Mouse (Mus musculus) embryonic facial prominence, embryonic 14.5 days (tissue): ENCODE data around the gene Ppp6r3. TPM values are rescaled to one million over a fixed set of nuclear protein-coding genes. Genes with fewer than 3 reads are reported as not detected.

Source experiments
- ATAC-seq: fragments of 200-750 bp; cut with Nextera tagmentation; 2 replicates; pipeline ENCODE4 v1.8.0; 2017; ENCODE audit warnings: low read depth, moderate number of reproducible peaks, moderate TSS enrichment
- DNase-seq: peaks from one replicate; pipeline ENCODE4 v3.0.0-alpha.2; 2015; ENCODE audit warnings: low spot score
- H3K27ac ChIP-seq: fragments of 300-500 bp; sonication (generic); replicated peaks from 2 replicates; pipeline ENCODE4 v1.5.1; 2014; ENCODE audit warnings: low read depth, mild to moderate bottlenecking, low read length, moderate library complexity
- H3K27me3 ChIP-seq: fragments of 300-500 bp; sonication (generic); replicated peaks from 2 replicates; pipeline ENCODE4 v1.6.1; 2014; ENCODE audit warnings: low read length; ENCODE audit not compliant: control insufficient read depth, insufficient read depth
- H3K36me3 ChIP-seq: fragments of 300-500 bp; sonication (generic); 2 replicates; pipeline ENCODE4 v1.6.1; 2014; ENCODE audit warnings: low read length, mixed read lengths; ENCODE audit not compliant: control insufficient read depth, insufficient read depth
- H3K4me1 ChIP-seq: fragments of 300-500 bp; sonication (generic); 2 replicates; pipeline ENCODE4 v1.6.1; 2014; ENCODE audit warnings: antibody characterized with exemption, low read length; ENCODE audit not compliant: control insufficient read depth, insufficient read depth
- H3K4me2 ChIP-seq: fragments of 300-500 bp; sonication (generic); 2 replicates; pipeline ENCODE4 v1.6.1; 2014; ENCODE audit warnings: low read depth, mild to moderate bottlenecking, low read length, moderate library complexity, mixed read lengths
- H3K4me3 ChIP-seq: fragments of 300-500 bp; sonication (generic); 2 replicates; pipeline ENCODE4 v1.5.1; 2014; ENCODE audit warnings: low read depth, mild to moderate bottlenecking, low read length
- H3K9ac ChIP-seq: fragments of 300-500 bp; sonication (generic); 2 replicates; pipeline ENCODE4 v1.6.1; 2014; ENCODE audit warnings: low read depth, mild to moderate bottlenecking, low read length, moderate library complexity, mixed read lengths
- H3K9me3 ChIP-seq: fragments of 300-500 bp; sonication (generic); 2 replicates; pipeline ENCODE4 v1.6.1; 2016; ENCODE audit warnings: low read length; ENCODE audit not compliant: control insufficient read depth
- WGBS: fragments of 180-500 bp; shearing (Covaris S2); extraction: QIAGEN DNeasy Blood & Tissue Kit; methylation state at CpG from one replicate; pipeline ENCODE4 v1.1.7; 2014; 5-methylcytosine and 5-hydroxymethylcytosine counted together
- polyA plus RNA-seq: library from polyadenylated mRNA; unstranded; fragments of >200 nt; fragmentation: Nextera tagmentation; extraction: Ambion mirVana; gene quantifications from 2 replicates; pipeline ENCODE4 v1.2.1, GENCODE M21; 2014

The Ppp6r3 gene
- polyA plus RNA-seq, 1 experiment from 2014 or later, result 55.5 TPM

DNA sequence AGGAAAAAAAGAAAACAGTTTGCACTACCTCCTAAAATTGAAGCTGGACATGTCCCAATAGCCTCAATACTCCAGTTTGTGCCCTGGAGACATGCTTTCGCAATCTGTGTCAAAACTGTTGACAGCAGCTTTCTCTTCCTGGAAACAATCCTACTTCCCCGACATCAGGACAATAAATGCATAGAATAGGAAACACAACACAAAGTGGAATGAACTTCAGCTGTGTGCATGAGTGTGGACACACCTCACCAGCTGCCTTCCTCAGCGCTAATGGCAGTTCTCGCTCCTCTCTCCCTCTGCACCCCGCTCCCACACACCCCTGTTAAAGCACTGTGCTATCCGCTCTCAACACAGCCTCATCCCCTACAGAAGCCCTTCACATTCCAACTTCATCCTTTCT is 12.8 kb downstream of the Ppp6r3 start:
- H3K27ac ChIP-seq, result no peak overlapping the region

DNA sequence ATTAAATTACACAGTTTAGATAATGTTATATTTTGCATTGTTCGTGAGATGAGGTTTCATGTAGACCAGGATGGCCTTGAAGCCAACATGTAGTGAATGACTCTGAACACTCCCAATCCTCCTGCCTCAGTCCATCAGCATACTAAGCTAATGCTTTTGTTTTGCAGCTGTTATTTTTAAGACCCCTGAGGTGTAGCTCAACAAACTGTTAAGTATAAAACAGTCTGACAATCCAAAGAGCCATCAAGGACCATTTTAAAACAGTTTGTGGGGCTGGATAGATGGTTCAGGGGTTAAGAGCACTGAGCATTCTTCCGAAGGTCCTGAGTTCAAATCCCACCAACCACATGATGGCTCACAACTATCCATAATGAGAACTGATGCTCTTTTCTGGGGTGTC is 13.3 kb downstream of the Ppp6r3 start:
- H3K4me3 ChIP-seq, result no peak overlapping the region
- H3K36me3 ChIP-seq, result no peaks in the 10 kb centered on the region
- no peak overlapping the region for H3K4me2 ChIP-seq
- no peaks in the 10 kb centered on the region for H3K4me1 ChIP-seq
- H3K27me3 ChIP-seq, result no peaks in the 10 kb centered on the region
- H3K9me3 ChIP-seq, result 0 out of 2 replicates have a peak, but pooled peaks cover 5% of the 10 kb centered on the region
- ATAC-seq (no peak), DNase-seq (no peak)
- no peak overlapping the region for H3K27ac ChIP-seq
- no peak overlapping the region for H3K9ac ChIP-seq
- 94% methylated on average over 2 of the region's 2 CpGs for WGBS

More for the DNA sequence above, 12.8 kb downstream of the Ppp6r3 start:
- Histone ChIP-seq H3K9ac (no peak overlapping the region), H3K4me1 (no peaks in the 10 kb centered on the region), H3K4me2 (no peak overlapping the region), H3K9me3 (0 out of 2 replicates have a peak, but pooled peaks cover 5% of the 10 kb centered on the region), H3K4me3 (no peak overlapping the region), H3K36me3 (no peaks in the 10 kb centered on the region), H3K27me3 (no peaks in the 10 kb centered on the region)
- 81% methylated on average over 6 of the region's 6 CpGs for WGBS
- ATAC-seq (no peak), DNase-seq (peak; percentile 14)

DNA sequence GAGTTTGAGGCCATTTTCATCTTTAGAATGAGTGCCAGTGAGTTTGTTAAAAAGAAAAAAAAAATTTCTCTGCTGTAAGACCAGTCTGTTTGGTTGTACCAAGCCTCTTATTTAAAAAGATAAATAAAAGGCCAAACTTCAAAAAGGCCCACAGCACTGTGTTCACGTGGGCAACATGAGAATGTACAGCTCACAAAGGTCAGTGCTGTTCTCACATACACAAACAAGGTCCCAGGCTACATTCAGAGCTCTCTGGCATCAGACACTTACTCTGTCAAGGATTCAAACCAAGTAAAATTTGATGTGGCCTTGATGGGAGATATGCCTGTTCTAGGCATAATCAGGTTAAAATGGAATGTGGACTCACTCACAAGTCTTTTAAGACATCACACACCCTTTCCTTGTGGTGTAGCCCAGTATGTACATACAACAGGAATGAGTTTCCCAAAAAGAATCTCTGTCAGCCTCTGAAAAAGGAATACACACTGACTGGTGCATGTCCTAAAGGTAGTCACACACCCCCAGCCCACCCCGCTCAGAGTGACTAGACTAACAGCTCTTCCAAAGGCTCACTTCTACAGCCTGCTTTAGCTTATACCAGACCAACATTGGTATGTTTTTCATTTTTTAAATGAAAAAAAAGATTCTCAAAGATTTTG is 19.3 kb downstream of the Ppp6r3 start:
- 87% methylated on average over 2 of the region's 2 CpGs for WGBS
- no peak overlapping the region for H3K4me3 ChIP-seq
- H3K36me3 ChIP-seq, result no peaks in the 10 kb centered on the region
- no peak overlapping the region for H3K9ac ChIP-seq
- ATAC-seq, result no peak
- no peak for DNase-seq
- H3K9me3 ChIP-seq, result 0 out of 2 replicates have a peak, but pooled peaks cover 5% of the 10 kb centered on the region
- H3K27me3 ChIP-seq, result no peaks in the 10 kb centered on the region
- H3K27ac ChIP-seq, result no peak overlapping the region
- no peaks in the 10 kb centered on the region for H3K4me1 ChIP-seq
- H3K4me2 ChIP-seq, result no peak overlapping the region

DNA sequence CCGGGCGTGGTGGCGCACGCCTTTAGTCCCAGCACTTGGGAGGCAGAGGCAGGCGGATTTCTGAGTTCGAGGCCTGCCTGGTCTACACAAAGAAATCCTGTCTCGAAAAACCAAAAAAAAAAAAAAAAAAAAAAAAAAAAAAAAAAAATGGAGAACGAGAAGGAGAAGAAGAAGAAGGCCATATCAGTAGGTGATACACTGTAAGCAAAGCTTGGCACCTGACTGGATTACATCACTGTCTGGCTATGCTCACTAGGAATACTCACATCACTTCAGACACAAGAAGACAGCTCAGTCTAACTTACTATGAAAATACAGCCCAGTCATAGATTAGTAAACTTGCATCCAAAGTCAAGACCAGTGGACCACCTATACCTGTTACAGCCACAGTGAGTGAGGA is 20.8 kb downstream of the Ppp6r3 start:
- Histone ChIP-seq H3K4me2 (no peak overlapping the region), H3K27me3 (no peaks in the 10 kb centered on the region), H3K9ac (no peak overlapping the region), H3K27ac (no peak overlapping the region), H3K9me3 (0 out of 2 replicates have a peak, but pooled peaks cover 5% of the 10 kb centered on the region), H3K4me3 (no peak overlapping the region), H3K36me3 (no peaks in the 10 kb centered on the region), H3K4me1 (no peaks in the 10 kb centered on the region)
- 95% methylated on average over 8 of the region's 8 CpGs for WGBS
- ATAC-seq, result no peak
- no peak for DNase-seq

DNA sequence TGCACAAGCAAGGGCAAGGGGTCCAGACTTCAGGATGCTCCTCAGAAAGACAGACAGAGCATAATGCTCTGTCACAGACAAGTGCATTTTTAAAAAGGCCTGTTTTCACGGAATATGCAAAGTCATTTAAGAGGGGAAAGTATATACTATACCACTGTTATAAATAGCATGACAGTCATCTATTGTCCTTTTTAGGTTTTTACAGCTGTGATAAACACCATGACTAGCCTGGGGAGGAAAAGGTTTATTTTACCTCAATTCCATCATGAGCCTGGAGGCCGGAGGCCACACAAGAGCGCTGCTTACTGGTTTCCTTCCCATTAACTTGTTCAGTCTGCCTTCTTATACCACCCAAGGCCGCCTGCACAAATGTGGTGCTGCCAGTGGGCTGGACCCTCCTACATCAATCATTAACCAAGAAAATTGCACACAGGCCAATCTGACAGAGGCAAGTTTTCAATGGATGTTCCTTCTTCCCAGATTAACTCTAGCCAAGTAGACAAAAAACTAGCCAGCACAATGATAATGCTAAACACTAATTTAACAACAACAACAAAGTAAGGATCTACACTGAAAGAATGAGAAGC is 23.9 kb downstream of the Ppp6r3 start:
- no peak overlapping the region for H3K9ac ChIP-seq
- no peaks in the 10 kb centered on the region for H3K9me3 ChIP-seq
- no peak overlapping the region for H3K4me2 ChIP-seq
- peaks cover 10% of the 10 kb centered on the region for H3K36me3 ChIP-seq
- no peak overlapping the region for H3K27ac ChIP-seq
- DNase-seq (no peak), ATAC-seq (no peak)
- H3K4me1 ChIP-seq, result no peaks in the 10 kb centered on the region
- H3K27me3 ChIP-seq, result no peaks in the 10 kb centered on the region
- WGBS, result 67% methylated on average over 4 of the region's 4 CpGs
- H3K4me3 ChIP-seq, result no peak overlapping the region

DNA sequence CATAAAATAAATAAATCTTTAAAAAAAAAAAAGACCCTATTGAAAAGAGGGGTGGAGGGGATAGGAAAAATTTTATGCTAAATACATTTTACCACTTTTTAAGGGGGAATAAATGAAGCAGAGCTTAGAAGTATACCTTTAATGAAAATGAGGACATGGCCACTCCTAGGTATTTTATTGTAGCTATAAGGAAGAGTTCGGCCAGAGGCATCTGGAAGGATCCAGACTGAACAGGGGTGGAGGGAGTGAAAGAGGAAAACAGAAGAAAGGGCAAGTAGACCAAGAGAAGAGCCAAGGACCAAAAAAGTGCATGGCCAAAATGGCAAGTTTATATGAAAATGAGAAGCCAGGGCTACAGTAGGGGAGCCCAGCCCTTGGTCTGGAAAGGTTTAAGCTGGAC is 25.4 kb downstream of the Ppp6r3 start:
- no peaks in the 10 kb centered on the region for H3K4me1 ChIP-seq
- H3K4me2 ChIP-seq, result no peak overlapping the region
- H3K9ac ChIP-seq, result no peak overlapping the region
- peaks cover 10% of the 10 kb centered on the region for H3K36me3 ChIP-seq
- no peaks in the 10 kb centered on the region for H3K27me3 ChIP-seq
- no peak for ATAC-seq
- DNase-seq, result no peak
- WGBS, result 97% methylated on average over 1 of the region's 1 CpGs
- no peaks in the 10 kb centered on the region for H3K9me3 ChIP-seq
- H3K27ac ChIP-seq, result no peak overlapping the region
- no peak overlapping the region for H3K4me3 ChIP-seq

DNA sequence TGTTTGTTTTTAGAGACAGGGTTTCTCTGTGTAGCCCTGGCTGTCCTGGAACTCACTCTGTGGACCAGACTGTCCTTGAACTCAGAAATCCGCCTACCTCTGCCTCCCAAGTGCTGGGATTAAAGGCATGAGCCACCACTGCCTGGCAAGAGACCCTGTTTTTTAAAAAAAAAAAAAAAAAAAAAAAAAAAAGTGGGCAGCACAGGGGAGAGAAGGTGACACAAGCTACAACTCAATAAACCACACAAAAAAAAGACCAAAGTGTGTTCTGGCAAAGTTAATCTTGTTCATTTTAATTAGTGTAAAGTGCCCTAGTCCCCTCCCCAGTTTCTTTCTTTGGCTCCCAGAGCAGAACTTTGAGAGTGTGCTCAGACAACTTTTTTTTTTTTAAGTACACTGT is 26.3 kb downstream of the Ppp6r3 start:
- DNase-seq (no peak), ATAC-seq (no peak)
- peaks cover 10% of the 10 kb centered on the region for H3K36me3 ChIP-seq
- no peak overlapping the region for H3K4me2 ChIP-seq
- no peaks in the 10 kb centered on the region for H3K27me3 ChIP-seq
- WGBS, result 90% methylated on average over 1 of the region's 1 CpGs
- no peaks in the 10 kb centered on the region for H3K4me1 ChIP-seq
- H3K4me3 ChIP-seq, result no peak overlapping the region
- H3K9me3 ChIP-seq, result no peaks in the 10 kb centered on the region
- no peak overlapping the region for H3K9ac ChIP-seq
- H3K27ac ChIP-seq, result no peak overlapping the region

DNA sequence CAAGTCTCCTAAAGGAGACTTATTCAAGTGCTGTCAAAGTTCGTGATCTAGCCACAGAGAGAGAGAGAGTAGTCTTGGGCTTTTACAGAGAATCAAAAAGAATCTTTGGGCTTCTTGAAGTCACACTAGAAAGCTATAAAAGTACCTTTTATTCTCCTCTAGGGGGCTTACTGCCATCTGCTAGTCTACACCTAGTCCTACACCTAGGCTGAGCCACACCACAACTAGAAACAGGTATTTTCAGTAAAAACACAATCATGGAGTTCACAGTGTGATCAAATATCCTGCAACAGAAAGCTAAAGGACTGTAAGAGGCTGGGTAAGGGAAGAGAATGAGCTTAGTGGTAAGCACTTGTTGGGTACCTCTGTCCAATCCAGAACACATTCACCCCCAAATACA is 27.2 kb downstream of the Ppp6r3 start:
- Histone ChIP-seq H3K9me3 (no peaks in the 10 kb centered on the region), H3K4me1 (no peaks in the 10 kb centered on the region), H3K36me3 (peaks cover 16% of the 10 kb centered on the region), H3K4me3 (no peak overlapping the region), H3K27me3 (no peaks in the 10 kb centered on the region), H3K27ac (no peak overlapping the region), H3K4me2 (no peak overlapping the region), H3K9ac (no peak overlapping the region)
- WGBS, result 100% methylated on average over 1 of the region's 1 CpGs
- ATAC-seq (no peak), DNase-seq (no peak)

DNA sequence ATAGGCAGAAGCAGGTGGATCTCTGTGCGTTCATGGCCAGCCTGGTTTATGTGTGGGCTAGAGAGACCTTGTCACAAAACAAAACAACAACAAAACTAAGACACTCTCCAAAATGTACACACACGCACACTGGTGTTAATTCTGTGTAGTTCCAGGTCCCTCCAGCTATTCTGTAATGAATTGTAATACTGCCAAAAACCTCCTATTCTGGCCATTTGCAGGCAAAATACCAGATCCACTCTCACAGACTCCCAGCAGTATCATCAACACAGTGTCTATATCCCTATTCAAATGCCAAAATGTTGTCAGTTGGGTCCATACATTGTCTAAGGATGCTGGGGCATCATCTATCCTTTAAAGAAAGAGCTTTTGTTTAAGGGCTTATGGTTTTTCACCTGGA is 30.6 kb downstream of the Ppp6r3 start:
- DNase-seq, result no peak
- Histone ChIP-seq H3K27me3 (no peaks in the 10 kb centered on the region), H3K36me3 (peaks cover 41% of the 10 kb centered on the region), H3K9me3 (no peaks in the 10 kb centered on the region), H3K4me1 (no peaks in the 10 kb centered on the region), H3K9ac (no peak overlapping the region), H3K4me3 (no peak overlapping the region), H3K27ac (no peak overlapping the region), H3K4me2 (no peak overlapping the region)
- WGBS, result 93% methylated on average over 2 of the region's 2 CpGs
- no peak for ATAC-seq
